Mouse (Mus musculus) cortical plate, adult 2 months (tissue): ENCODE measurements around the gene Cacnb2.

Source experiments
- CTCF ChIP-seq: fragments of 200-500 bp; IDR thresholded peaks from 2 replicates; pipeline ENCODE4 v1.5.1; 2011; ENCODE audit warnings: mild to moderate bottlenecking, control low read depth, low read length; ENCODE audit not compliant: insufficient read depth; ENCODE audit errors: extremely low read depth
- POLR2A ChIP-seq: fragments of 200-500 bp; IDR thresholded peaks from 2 replicates; pipeline ENCODE4 v1.6.1; 2011; ENCODE audit warnings: mild to moderate bottlenecking, low read length, control low read depth; ENCODE audit not compliant: insufficient read depth; ENCODE audit errors: extremely low read depth

- TF ChIP-seq CTCF = no peak
- TF ChIP-seq POLR2A = no peak
Observed at GRCm38 (mm10) chr2:14831308-14831707, 228.4 kb downstream of the Cacnb2 start.
